Mouse (Mus musculus) heart, embryonic 10.5 days (tissue): Measurements from ENCODE around the gene Tshz2. TPM values are rescaled to one million over a fixed set of nuclear protein-coding genes. Genes with fewer than 3 reads are reported as not detected.

Experiments
- DNase-seq: peaks from one replicate; pipeline ENCODE4 v3.0.0-alpha.2; 2017; ENCODE audit warnings: low spot score
- H3K27ac ChIP-seq: fragments of 300-500 bp; sonication (generic); 2 replicates; pipeline ENCODE4 v1.5.1; 2016; ENCODE audit warnings: mild to moderate bottlenecking
- H3K27me3 ChIP-seq: fragments of 300-500 bp; sonication (generic); 2 replicates; pipeline ENCODE4 v1.6.1; 2016; ENCODE audit warnings: mild to moderate bottlenecking; ENCODE audit not compliant: poor library complexity, insufficient read depth, severe bottlenecking
- H3K36me3 ChIP-seq: fragments of 300-500 bp; sonication (generic); 2 replicates; pipeline ENCODE4 v1.6.1; 2016; ENCODE audit warnings: mild to moderate bottlenecking, moderate library complexity
- H3K4me1 ChIP-seq: fragments of 300-500 bp; sonication (generic); 2 replicates; pipeline ENCODE4 v1.6.1; 2016; ENCODE audit warnings: mild to moderate bottlenecking
- H3K4me3 ChIP-seq: fragments of 300-500 bp; sonication (generic); 2 replicates; pipeline ENCODE4 v1.5.1; 2016; ENCODE audit warnings: mild to moderate bottlenecking, moderate library complexity
- H3K9me3 ChIP-seq: fragments of 300-500 bp; sonication (generic); 2 replicates; pipeline ENCODE4 v1.6.1; 2016; ENCODE audit warnings: mild to moderate bottlenecking, moderate library complexity
- WGBS: fragments of 180-500 bp; shearing (Covaris S2); methylation state at CpG from one replicate; pipeline ENCODE4 v1.1.7; 2016; 5-methylcytosine and 5-hydroxymethylcytosine counted together
- polyA plus RNA-seq: library from polyadenylated mRNA; unstranded; fragments of >200 nt; fragmentation: Nextera tagmentation; extraction: Ambion mirVana; gene quantifications from 2 replicates; pipeline ENCODE4 v1.2.1, GENCODE M21; 2016

The Tshz2 gene
- polyA plus RNA-seq, 1 experiment from 2014 or later: 5.7 TPM

GRCm38 (mm10) chr2:169982925-169983324 is 350.1 kb downstream of the Tshz2 start:
- WGBS: 88% methylated on average over 10 of the region's 10 CpGs
- Histone ChIP-seq H3K36me3 (no peaks in the 10 kb centered on the region), H3K27ac (no peak overlapping the region), H3K4me1 (no peaks in the 10 kb centered on the region), H3K9me3 (no peaks in the 10 kb centered on the region), H3K4me3 (no peak overlapping the region), H3K27me3 (no peaks in the 10 kb centered on the region)
- no peak for DNase-seq

GRCm38 (mm10) chr2:169987186-169987585 is 354.4 kb downstream of the Tshz2 start:
- H3K27ac ChIP-seq: no peak overlapping the region
- H3K9me3 ChIP-seq: no peaks in the 10 kb centered on the region
- no peaks in the 10 kb centered on the region for H3K4me1 ChIP-seq
- no peaks in the 10 kb centered on the region for H3K36me3 ChIP-seq
- WGBS: 59% methylated on average over 13 of the region's 13 CpGs
- H3K27me3 ChIP-seq: no peaks in the 10 kb centered on the region
- DNase-seq: no peak
- no peak overlapping the region for H3K4me3 ChIP-seq

- H3K36me3 ChIP-seq: no peaks in the 10 kb centered on the region
- H3K4me3 ChIP-seq: no peak overlapping the region
- H3K4me1 ChIP-seq: no peaks in the 10 kb centered on the region
- no peaks in the 10 kb centered on the region for H3K9me3 ChIP-seq
- H3K27me3 ChIP-seq: no peaks in the 10 kb centered on the region
- no peak overlapping the region for H3K27ac ChIP-seq
- 88% methylated on average over 1 of the region's 1 CpGs for WGBS
- DNase-seq: no peak
These were observed 356.4 kb downstream of the Tshz2 start for GRCm38 (mm10) chr2:169989186-169989585.

- H3K9me3 ChIP-seq: no peaks in the 10 kb centered on the region
- no peaks in the 10 kb centered on the region for H3K27me3 ChIP-seq
- no peak overlapping the region for H3K4me3 ChIP-seq
- peaks cover 7% of the 10 kb centered on the region for H3K4me1 ChIP-seq
- WGBS: 84% methylated on average over 7 of the region's 7 CpGs
- H3K27ac ChIP-seq: no peak overlapping the region
- H3K36me3 ChIP-seq: no peaks in the 10 kb centered on the region
- DNase-seq: no peak
These were observed 358.2 kb downstream of the Tshz2 start for GRCm38 (mm10) chr2:169990991-169991390.

GRCm38 (mm10) chr2:169995987-169996386 is 363.2 kb downstream of the Tshz2 start:
- DNase-seq: no peak
- WGBS: 29% methylated on average over 12 of the region's 12 CpGs
- no peaks in the 10 kb centered on the region for H3K36me3 ChIP-seq
- H3K4me3 ChIP-seq: peak overlapping the region; percentile 39
- no peaks in the 10 kb centered on the region for H3K9me3 ChIP-seq
- H3K27ac ChIP-seq: peak overlapping the region; percentile 36; the same call in 1 of the 2 replicates
- peaks cover 29% of the 10 kb centered on the region for H3K4me1 ChIP-seq
- no peaks in the 10 kb centered on the region for H3K27me3 ChIP-seq

- Histone ChIP-seq H3K27me3 (no peaks in the 10 kb centered on the region), H3K27ac (peak overlapping the region; percentile 57; the same call in 1 of the 2 replicates), H3K36me3 (no peaks in the 10 kb centered on the region), H3K4me1 (peaks cover 29% of the 10 kb centered on the region), H3K9me3 (no peaks in the 10 kb centered on the region), H3K4me3 (no peak overlapping the region)
- DNase-seq: no peak
- WGBS: 42% methylated on average over 16 of the region's 16 CpGs
These were observed 363.9 kb downstream of the Tshz2 start for GRCm38 (mm10) chr2:169996501-169997237.

GRCm38 (mm10) chr2:169997276-169998049 is 364.6 kb downstream of the Tshz2 start:
- DNase-seq: no peak
- WGBS: 66% methylated on average over 16 of the region's 16 CpGs
- Histone ChIP-seq H3K9me3 (no peaks in the 10 kb centered on the region), H3K4me1 (peaks cover 29% of the 10 kb centered on the region), H3K27me3 (no peaks in the 10 kb centered on the region), H3K4me3 (no peak overlapping the region), H3K36me3 (no peaks in the 10 kb centered on the region), H3K27ac (peak overlapping the region; percentile 22; the same call in 1 of the 2 replicates)

GRCm38 (mm10) chr2:169998878-169999337 is 366.1 kb downstream of the Tshz2 start:
- Histone ChIP-seq H3K27me3 (no peaks in the 10 kb centered on the region), H3K27ac (no peak overlapping the region), H3K36me3 (no peaks in the 10 kb centered on the region), H3K4me3 (no peak overlapping the region), H3K9me3 (no peaks in the 10 kb centered on the region), H3K4me1 (peaks cover 29% of the 10 kb centered on the region)
- WGBS: 80% methylated on average over 11 of the region's 11 CpGs
- DNase-seq: no peak

- Histone ChIP-seq H3K27me3 (no peaks in the 10 kb centered on the region), H3K4me1 (peaks cover 14% of the 10 kb centered on the region; the same call in 1 of the 2 replicates), H3K4me3 (no peak overlapping the region), H3K27ac (no peak overlapping the region), H3K36me3 (no peaks in the 10 kb centered on the region), H3K9me3 (no peaks in the 10 kb centered on the region)
- WGBS: 76% methylated on average over 25 of the region's 25 CpGs
- DNase-seq: no peak
These were observed 370.0 kb downstream of the Tshz2 start for GRCm38 (mm10) chr2:170002594-170003504.

GRCm38 (mm10) chr2:170003666-170004065 is 370.9 kb downstream of the Tshz2 start:
- H3K36me3 ChIP-seq: peaks cover 4% of the 10 kb centered on the region; the same call in 1 of the 2 replicates
- 81% methylated on average over 8 of the region's 8 CpGs for WGBS
- no peak overlapping the region for H3K27ac ChIP-seq
- H3K27me3 ChIP-seq: no peaks in the 10 kb centered on the region
- no peak for DNase-seq
- no peak overlapping the region for H3K4me3 ChIP-seq
- peaks cover 9% of the 10 kb centered on the region; the same call in 1 of the 2 replicates for H3K4me1 ChIP-seq
- H3K9me3 ChIP-seq: no peaks in the 10 kb centered on the region

- peaks cover 5% of the 10 kb centered on the region; the same call in 1 of the 2 replicates for H3K36me3 ChIP-seq
- H3K27me3 ChIP-seq: no peaks in the 10 kb centered on the region
- H3K9me3 ChIP-seq: no peaks in the 10 kb centered on the region
- DNase-seq: no peak
- 0 out of 2 replicates have a peak, but pooled peaks cover 3% of the 10 kb centered on the region for H3K4me1 ChIP-seq
- 84% methylated on average over 8 of the region's 8 CpGs for WGBS
- no peak overlapping the region for H3K27ac ChIP-seq
- H3K4me3 ChIP-seq: no peak overlapping the region
These were observed 374.0 kb downstream of the Tshz2 start for GRCm38 (mm10) chr2:170006829-170007228.

- Histone ChIP-seq H3K27ac (no peak overlapping the region), H3K4me3 (no peak overlapping the region), H3K4me1 (0 out of 2 replicates have a peak, but pooled peaks cover 3% of the 10 kb centered on the region), H3K9me3 (no peaks in the 10 kb centered on the region), H3K36me3 (peaks cover 5% of the 10 kb centered on the region; the same call in 1 of the 2 replicates), H3K27me3 (no peaks in the 10 kb centered on the region)
- DNase-seq: no peak
- 81% methylated on average over 6 of the region's 6 CpGs for WGBS
These were observed 374.7 kb downstream of the Tshz2 start for GRCm38 (mm10) chr2:170007426-170007958.
